Mouse (Mus musculus): ENCODE data around the gene Postn.

The Postn gene

GRCm38 (mm10) chr3:54420189-54420928 is 59.5 kb downstream of the Postn start:
- no peak for DNase-seq

DNA sequence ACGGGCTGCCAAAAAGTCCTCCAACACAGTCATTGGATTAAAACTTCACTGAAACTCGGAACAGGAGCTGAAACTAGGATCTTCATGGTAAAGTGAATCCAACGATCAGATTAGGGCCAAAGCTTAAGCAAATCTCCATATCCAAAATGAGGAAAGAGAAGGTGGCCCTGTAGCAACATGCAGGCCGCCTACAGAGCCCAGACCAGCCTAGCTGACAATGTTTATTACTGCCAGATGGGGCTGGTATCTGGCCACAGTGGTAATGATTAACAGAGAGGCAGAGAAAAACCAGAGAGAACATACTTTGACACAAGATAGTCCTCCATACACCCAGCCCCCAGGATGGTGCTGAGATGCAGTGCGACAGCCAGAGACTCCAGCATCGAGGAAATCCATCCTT is 60.1 kb downstream of the Postn start:
- no peak for DNase-seq

- no peak for DNase-seq
Measured at GRCm38 (mm10) chr3:54421666-54422065, 60.8 kb downstream of the Postn start.

DNA sequence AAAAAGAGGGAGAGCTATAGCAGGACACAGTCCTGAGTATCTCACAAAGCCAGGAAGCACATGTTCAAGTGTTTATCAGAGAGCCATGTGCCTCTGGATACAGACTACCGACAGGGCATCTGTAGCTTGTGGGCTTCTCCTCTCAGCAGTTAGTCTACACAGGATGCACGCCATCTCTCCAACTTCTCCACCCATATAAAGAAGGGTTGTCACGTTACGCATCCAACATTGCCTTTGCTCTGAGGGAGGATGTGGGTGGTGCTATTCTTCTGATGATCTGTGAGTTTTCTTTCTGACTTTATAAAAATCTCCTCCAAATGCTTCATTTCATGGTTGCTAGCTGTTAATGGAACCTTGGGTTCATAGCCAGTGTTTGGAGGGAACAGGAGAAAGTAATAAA is 63.2 kb downstream of the Postn start:
- DNase-seq, result no peak

DNA sequence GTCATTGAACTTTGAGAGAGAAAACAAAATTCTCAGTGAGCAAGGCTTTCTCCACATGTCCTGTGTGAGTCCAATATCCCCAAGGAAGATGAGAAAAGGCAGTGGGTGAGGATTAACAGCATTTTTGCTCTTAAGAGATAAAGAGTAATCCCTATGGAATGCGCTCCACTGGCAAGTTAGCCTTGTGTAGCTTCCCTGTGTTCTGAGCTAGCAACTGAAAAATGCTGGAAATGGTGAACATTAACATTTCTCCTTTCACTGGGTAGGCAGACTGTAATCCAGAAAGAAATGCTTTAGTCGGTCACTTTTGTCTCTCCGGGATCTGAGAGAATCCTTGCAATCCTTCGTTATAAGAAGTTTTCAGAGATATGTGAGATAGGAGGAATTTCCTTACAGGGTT is 70.8 kb downstream of the Postn start:
- DNase-seq, result no peak

DNA sequence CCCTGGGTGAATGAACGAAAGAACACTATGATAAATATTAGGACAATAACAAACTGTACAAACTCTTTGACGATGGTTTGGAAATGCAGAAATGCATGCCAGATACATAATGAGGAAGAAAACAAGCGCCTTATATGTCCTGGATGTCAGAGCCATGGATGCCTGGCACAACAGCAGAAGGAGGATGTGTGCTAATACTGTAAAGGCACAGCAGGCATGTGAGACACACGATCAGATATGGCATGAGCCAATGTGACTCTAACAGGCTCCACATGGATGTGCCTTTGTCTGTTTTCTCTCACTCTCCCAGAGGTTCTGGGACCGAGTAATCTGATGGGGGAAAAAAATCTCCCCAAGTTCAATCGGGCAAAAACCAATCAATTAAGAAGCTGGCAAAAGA is 71.3 kb downstream of the Postn start:
- DNase-seq, result no peak

DNA sequence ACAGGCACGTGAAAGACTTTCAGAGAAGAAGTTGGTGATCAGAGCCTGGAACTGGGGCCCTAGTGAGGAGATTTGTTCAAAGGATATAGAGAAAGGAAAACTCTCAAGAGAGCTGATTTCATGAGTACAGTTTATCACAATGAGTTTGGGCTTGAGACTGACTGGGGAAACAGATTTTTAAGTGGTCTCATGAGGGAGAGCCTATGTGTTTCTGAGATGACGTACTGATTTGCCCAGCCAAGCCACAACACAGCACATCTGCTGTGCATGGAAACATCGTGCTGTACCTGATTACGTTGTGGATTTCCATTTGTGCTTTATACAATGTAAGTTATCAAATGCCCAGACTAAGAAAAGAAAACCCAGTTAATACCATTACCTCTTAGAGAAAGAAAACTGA is 71.7 kb downstream of the Postn start:
- DNase-seq, result no peak

GRCm38 (mm10) chr3:54434571-54434970 is 73.7 kb downstream of the Postn start:
- no peak for DNase-seq

DNA sequence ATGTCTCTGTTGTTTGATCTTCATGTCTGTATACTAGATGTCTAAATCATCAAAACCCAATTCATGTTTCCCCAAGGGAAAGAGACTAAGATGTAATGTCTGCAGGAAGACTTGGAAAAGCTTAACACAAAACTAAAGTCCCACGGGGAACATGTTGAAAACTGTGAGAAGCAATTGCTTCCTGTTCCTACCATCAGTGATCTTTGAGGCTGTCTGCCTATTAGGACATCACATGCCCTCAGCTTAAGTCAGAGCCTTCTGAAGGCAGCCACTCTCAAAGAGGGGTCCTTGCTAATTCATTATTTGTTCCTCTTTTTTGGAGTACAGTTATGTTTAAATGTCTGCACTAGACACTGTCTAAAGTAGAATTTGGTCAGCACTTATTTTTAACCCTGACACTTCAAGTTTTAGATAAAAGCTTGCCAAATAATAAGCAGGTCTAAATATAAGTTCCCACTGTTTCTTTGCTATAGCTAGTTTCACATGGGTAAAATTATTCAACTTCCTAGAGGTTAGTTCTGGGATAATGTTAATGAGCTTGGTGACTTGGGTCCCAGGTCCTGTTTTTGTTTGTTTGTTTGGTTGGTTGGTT is 75.6 kb downstream of the Postn start:
- DNase-seq, result no peak

Data from cerebellum, adult 8-10 months (tissue).